Mouse (Mus musculus): ENCODE measurements around the gene Nbea.

Nbea gene

GRCm38 (mm10) chr3:56183159-56184133 lies at the start of gene Nbea:
TSS of gene Nbea (minus strand) at chr3:56183701.
- DNase-seq (ENCODE audit: low spot score) = peak; percentile 88

GRCm38 (mm10) chr3:56229283-56229682 lies 45.8 kb upstream of the Nbea start:
- DNase-seq (ENCODE audit: low spot score) = no peak

GRCm38 (mm10) chr3:56215989-56216388 lies 32.5 kb upstream of the Nbea start:
- DNase-seq (ENCODE audit: low spot score) = no peak

GRCm38 (mm10) chr3:56203968-56204367 lies 20.5 kb upstream of the Nbea start:
- DNase-seq (ENCODE audit: low spot score) = no peak

GRCm38 (mm10) chr3:56188238-56188637 lies 4.7 kb upstream of the Nbea start:
- no peak for DNase-seq (ENCODE audit: low spot score)

GRCm38 (mm10) chr3:56187131-56187779 lies 3.8 kb upstream of the Nbea start:
- no peak for DNase-seq (ENCODE audit: low spot score)

GRCm38 (mm10) chr3:56182371-56183158 lies 936 bp downstream of the Nbea start:
- DNase-seq (ENCODE audit: low spot score) = peak; percentile 20

- DNase-seq (ENCODE audit: low spot score) = no peak
Measured at GRCm38 (mm10) chr3:56181991-56182370, 1.5 kb downstream of the Nbea start.

GRCm38 (mm10) chr3:56181025-56181424 lies 2.5 kb downstream of the Nbea start:
- no peak for DNase-seq (ENCODE audit: low spot score)

GRCm38 (mm10) chr3:56157864-56158263 lies 25.6 kb downstream of the Nbea start:
- DNase-seq (ENCODE audit: low spot score) = no peak

- DNase-seq (ENCODE audit: low spot score) = no peak
Measured at GRCm38 (mm10) chr3:56126674-56127073, 56.8 kb downstream of the Nbea start.

- DNase-seq (ENCODE audit: low spot score) = no peak
Measured at GRCm38 (mm10) chr3:56116647-56117046, 66.9 kb downstream of the Nbea start.

- no peak for DNase-seq (ENCODE audit: low spot score)
Measured at GRCm38 (mm10) chr3:56108101-56108500, 75.4 kb downstream of the Nbea start.

GRCm38 (mm10) chr3:56097105-56097504 lies 86.4 kb downstream of the Nbea start:
- DNase-seq (ENCODE audit: low spot score) = no peak

GRCm38 (mm10) chr3:56079015-56079612 lies 104.4 kb downstream of the Nbea start:
- DNase-seq (ENCODE audit: low spot score) = no peak

GRCm38 (mm10) chr3:56067849-56068248 lies 115.7 kb downstream of the Nbea start:
- DNase-seq (ENCODE audit: low spot score) = peak; percentile 36

GRCm38 (mm10) chr3:56066360-56067040 lies 117.0 kb downstream of the Nbea start:
- DNase-seq (ENCODE audit: low spot score) = no peak

- no peak for DNase-seq (ENCODE audit: low spot score)
Measured at GRCm38 (mm10) chr3:56065234-56065633, 118.3 kb downstream of the Nbea start.

GRCm38 (mm10) chr3:56045659-56046336 lies 137.7 kb downstream of the Nbea start:
- DNase-seq (ENCODE audit: low spot score) = peak; percentile 5

GRCm38 (mm10) chr3:56043091-56043490 lies 140.4 kb downstream of the Nbea start:
- DNase-seq (ENCODE audit: low spot score) = no peak

- no peak for DNase-seq (ENCODE audit: low spot score)
Measured at GRCm38 (mm10) chr3:56039494-56039893, 144.0 kb downstream of the Nbea start.

Data from ovary, postnatal 36 days (tissue).